Comparison of ENCODE assay signal across 9 mouse cellular contexts in genomic region chr8:118287496-118287895, GRCm38 (mm10). TPM values are rescaled to one million over a fixed set of nuclear protein-coding genes. Genes with fewer than 3 reads are reported as not detected.
DNase-seq lines count a peak whose midpoint lies in the region; ATAC-seq and TF ChIP-seq lines count a peak whose summit lies in the region.
"Had no signal": no experiment of that assay in that cellular context is flagged by ENCODE, and none has a peak within 500 bp of the region (broad histone marks: within the 10 kb centered on the region; RNA-seq: fewer than 3 reads in every experiment).

No protein-coding gene starts in this region.

- ATAC-seq in hindbrain, embryonic 15.5 days (ENCODE audit: low FRiP score, low read depth): no peak
- no peak for ATAC-seq in stomach, postnatal 0 days (ENCODE audit: low FRiP score, low TSS enrichment)
- no peak for ATAC-seq in forebrain, embryonic 12.5 days (ENCODE audit: low FRiP score)

- intact Hi-C loops in heart, postnatal 25 days (cut with DNase I): loop anchor here (5.0 kb wide), 3 partner anchors 90 to 415 kb away; no protein-coding TSS in a partner anchor

- WGBS in hindbrain, embryonic 15.5 days: 33% methylated on average over 9 of the region's 9 CpGs
- 43% methylated on average over 9 of the region's 9 CpGs for WGBS in stomach, postnatal 0 days
- 46% methylated on average over 9 of the region's 9 CpGs for WGBS in forebrain, embryonic 12.5 days

- no peak overlapping the region for H3K9ac ChIP-seq in hindbrain, embryonic 15.5 days
- H3K9ac ChIP-seq in stomach, postnatal 0 days (ENCODE audit: low read length): no peak overlapping the region
- H3K9ac ChIP-seq in forebrain, embryonic 12.5 days: no peak overlapping the region

- H3K4me3 ChIP-seq in hindbrain, embryonic 15.5 days: no peak overlapping the region
- no peak overlapping the region for H3K4me3 ChIP-seq in stomach, postnatal 0 days (ENCODE audit: low read depth, low read length)
- H3K4me3 ChIP-seq in forebrain, embryonic 12.5 days (replicated peaks): no peak overlapping the region

- no peaks in the 10 kb centered on the region for H3K27me3 ChIP-seq in hindbrain, embryonic 15.5 days
- no peaks in the 10 kb centered on the region for H3K27me3 ChIP-seq in stomach, postnatal 0 days (ENCODE audit: control insufficient read depth, insufficient read depth, low read length)
- H3K27me3 ChIP-seq in forebrain, embryonic 12.5 days: peaks cover 32% of the 10 kb centered on the region

- H3K4me1 ChIP-seq in hindbrain, embryonic 15.5 days (replicated peaks): peaks cover 56% of the 10 kb centered on the region
- no peaks in the 10 kb centered on the region; the same call in 1 of the 2 replicates for H3K4me1 ChIP-seq in stomach, postnatal 0 days (replicated peaks; ENCODE audit: control insufficient read depth, insufficient read depth)
- peaks cover 14% of the 10 kb centered on the region for H3K4me1 ChIP-seq in forebrain, embryonic 12.5 days

- peak; percentile 71 for TF ChIP-seq CTCF in stomach, postnatal 0 days (IDR thresholded peaks at IDR 0.05; ENCODE audit: low read depth)

- peak; percentile 40 to 69 for DNase-seq in heart, adult 18-20 months
- no peak for DNase-seq in heart, postnatal 25 days (ENCODE audit: low spot score)
- DNase-seq in 3T3-L1 (ENCODE audit: low read depth, low spot score): peak; percentile 79
- DNase-seq in cerebellum, postnatal 10 days: peak; percentile 77 to 85
- no peak for DNase-seq in stomach, postnatal 0 days (ENCODE audit: low spot score)
- DNase-seq in ovary, postnatal 10 days (ENCODE audit: low spot score): no peak

- no peaks in the 10 kb centered on the region for H3K9me3 ChIP-seq in hindbrain, embryonic 15.5 days
- H3K9me3 ChIP-seq in stomach, postnatal 0 days (ENCODE audit: control insufficient read depth, low read length): no peaks in the 10 kb centered on the region
- H3K9me3 ChIP-seq in forebrain, embryonic 12.5 days: no peaks in the 10 kb centered on the region

- H3K27ac ChIP-seq in hindbrain, embryonic 15.5 days (replicated peaks): no peak overlapping the region
- 0 out of 2 replicates have a peak overlapping the region, but pooled peaks have one; percentile 18 for H3K27ac ChIP-seq in stomach, postnatal 0 days (replicated peaks)
- H3K27ac ChIP-seq in forebrain, embryonic 12.5 days: no peak overlapping the region
- H3K27ac ChIP-seq: macrophage had no signal

- peak overlapping the region; percentile 81; the same call in 1 of the 2 replicates for H3K4me2 ChIP-seq in hindbrain, embryonic 15.5 days
- no peak overlapping the region for H3K4me2 ChIP-seq in stomach, postnatal 0 days (replicated peaks; ENCODE audit: low read depth)
- no peak overlapping the region for H3K4me2 ChIP-seq in forebrain, embryonic 12.5 days

- no peak for TF ChIP-seq EP300 in stomach, postnatal 0 days (optimal IDR thresholded peaks at IDR 0.05)

- H3K36me3 ChIP-seq in hindbrain, embryonic 15.5 days: no peaks in the 10 kb centered on the region
- no peaks in the 10 kb centered on the region for H3K36me3 ChIP-seq in stomach, postnatal 0 days (ENCODE audit: control insufficient read depth, insufficient read depth, low read length)
- H3K36me3 ChIP-seq in forebrain, embryonic 12.5 days (replicated peaks): no peaks in the 10 kb centered on the region

RNA-seq across cellular contexts. Expression of gene Cdh13, which starts 4.0 kb away (rescaled TPM):
- 100 to 1,000 TPM; 159 to 168 TPM for total RNA-seq in heart, adult 18-20 months (2021)
- 100 to 1,000 TPM; 147 to 186 TPM for total RNA-seq in heart, postnatal 25 days (2021)
- polyA plus RNA-seq in hindbrain, embryonic 15.5 days (2015; fragmentation: Nextera tagmentation; extraction: Ambion mirVana): 99.0 and 112 TPM in 2 replicates
- 18.5 and 21.3 TPM in 2 replicates for polyA plus RNA-seq in stomach, postnatal 0 days (2015; fragmentation: Nextera tagmentation; extraction: Ambion mirVana)
- 9.4 and 10.8 TPM in 2 replicates for polyA plus RNA-seq in forebrain, embryonic 12.5 days (2016; fragmentation: Nextera tagmentation; extraction: Ambion mirVana)
- polyA plus RNA-seq: macrophage had no signal

Comparison
In these comparisons a context has a peak if more than half of its experiments do, and no peak if none do; other contexts are left out.
1. DNase-seq: peak in heart, adult 18-20 months (2 of 2), 3T3-L1 (single experiment) and cerebellum, postnatal 10 days (2 of 2); none in heart, postnatal 25 days (single experiment), stomach, postnatal 0 days (single experiment) and ovary, postnatal 10 days (single experiment).